Comparison of ENCODE assay signal across 11 mouse cellular contexts in genomic region chr2:27681426-27681825, GRCm38 (mm10). TPM values are rescaled to one million over a fixed set of nuclear protein-coding genes. Genes with fewer than 3 reads are reported as not detected.
DNase-seq lines count a peak whose midpoint lies in the region; ATAC-seq lines count a peak whose summit lies in the region.
"Had no signal": no experiment of that assay in that cellular context is flagged by ENCODE, and none has a peak within 500 bp of the region (broad histone marks: within the 10 kb centered on the region; RNA-seq: fewer than 3 reads in every experiment).

No protein-coding gene starts in this region.

- no peak for ATAC-seq in hindbrain, embryonic 16.5 days
- no peak for ATAC-seq in midbrain, embryonic 12.5 days (ENCODE audit: low FRiP score, low read depth)
- no peak for ATAC-seq in midbrain, embryonic 15.5 days (replicated peaks)
- ATAC-seq in stomach, embryonic 15.5 days (ENCODE audit: insufficient read depth, low FRiP score, low read depth), result no peak
- ATAC-seq: Patski had no signal

- no peak overlapping the region for H3K4me2 ChIP-seq in hindbrain, embryonic 16.5 days (ENCODE audit: low read length)
- H3K4me2 ChIP-seq in midbrain, embryonic 12.5 days (replicated peaks), result no peak overlapping the region
- no peak overlapping the region for H3K4me2 ChIP-seq in midbrain, embryonic 15.5 days
- no peak overlapping the region for H3K4me2 ChIP-seq in stomach, embryonic 15.5 days

- H3K9me3 ChIP-seq in hindbrain, embryonic 10.5 days, result no peaks in the 10 kb centered on the region
- H3K9me3 ChIP-seq in hindbrain, embryonic 16.5 days (ENCODE audit: control insufficient read depth, low read length), result no peaks in the 10 kb centered on the region
- no peaks in the 10 kb centered on the region for H3K9me3 ChIP-seq in midbrain, embryonic 12.5 days
- H3K9me3 ChIP-seq in midbrain, embryonic 15.5 days, result no peaks in the 10 kb centered on the region
- no peaks in the 10 kb centered on the region for H3K9me3 ChIP-seq in stomach, embryonic 15.5 days

- peaks cover 85% of the 10 kb centered on the region for H3K4me1 ChIP-seq in hindbrain, embryonic 10.5 days (replicated peaks)
- H3K4me1 ChIP-seq in hindbrain, embryonic 16.5 days (ENCODE audit: control insufficient read depth, insufficient read depth, low read depth, low read length), result peaks cover 64% of the 10 kb centered on the region
- H3K4me1 ChIP-seq in midbrain, embryonic 12.5 days, result peaks cover 64% of the 10 kb centered on the region
- peaks cover 50% of the 10 kb centered on the region for H3K4me1 ChIP-seq in midbrain, embryonic 15.5 days
- peaks cover 73% of the 10 kb centered on the region for H3K4me1 ChIP-seq in stomach, embryonic 15.5 days

- intact Hi-C loops in left cerebral cortex, postnatal 36 days (cut with DNase I), result loop anchor here (5.0 kb wide), 1 partner anchor 84 kb away; no protein-coding TSS in a partner anchor

- 77% methylated on average over 4 of the region's 4 CpGs for WGBS in hindbrain, embryonic 10.5 days
- 73% methylated on average over 4 of the region's 4 CpGs for WGBS in hindbrain, embryonic 16.5 days
- WGBS in midbrain, embryonic 12.5 days, result 78% methylated on average over 4 of the region's 4 CpGs
- 84% methylated on average over 4 of the region's 4 CpGs for WGBS in midbrain, embryonic 15.5 days
- WGBS in stomach, embryonic 15.5 days, result 71% methylated on average over 4 of the region's 4 CpGs

- peak; percentile 2 for DNase-seq in cerebellum, adult 9-11 months
- DNase-seq in cerebellum, postnatal 4 days (ENCODE audit: low spot score in 2 of 2), result no peak
- DNase-seq in hindbrain, embryonic 10.5 days (ENCODE audit: low spot score), result no peak
- no peak for DNase-seq in left cerebral cortex, postnatal 36 days (ENCODE audit: low spot score in 2 of 2)
- DNase-seq: cerebellum, postnatal 14 days had no signal

- H3K36me3 ChIP-seq in hindbrain, embryonic 10.5 days, result no peaks in the 10 kb centered on the region
- no peaks in the 10 kb centered on the region for H3K36me3 ChIP-seq in hindbrain, embryonic 16.5 days (ENCODE audit: control insufficient read depth, insufficient read depth, low read length)
- no peaks in the 10 kb centered on the region for H3K36me3 ChIP-seq in midbrain, embryonic 12.5 days
- no peaks in the 10 kb centered on the region for H3K36me3 ChIP-seq in midbrain, embryonic 15.5 days (replicated peaks)
- no peaks in the 10 kb centered on the region for H3K36me3 ChIP-seq in stomach, embryonic 15.5 days

- no peak overlapping the region for H3K9ac ChIP-seq in hindbrain, embryonic 16.5 days (ENCODE audit: low read depth, low read length)
- no peak overlapping the region for H3K9ac ChIP-seq in midbrain, embryonic 12.5 days (replicated peaks)
- H3K9ac ChIP-seq in midbrain, embryonic 15.5 days, result no peak overlapping the region
- no peak overlapping the region for H3K9ac ChIP-seq in stomach, embryonic 15.5 days

- no peaks in the 10 kb centered on the region; the same call in 1 of the 2 replicates for H3K27me3 ChIP-seq in hindbrain, embryonic 10.5 days (ENCODE audit: insufficient read depth, poor library complexity, severe bottlenecking)
- no peaks in the 10 kb centered on the region for H3K27me3 ChIP-seq in hindbrain, embryonic 16.5 days (replicated peaks; ENCODE audit: control insufficient read depth, insufficient read depth, low read length)
- H3K27me3 ChIP-seq in midbrain, embryonic 12.5 days, result 0 out of 2 replicates have a peak, but pooled peaks cover 15% of the 10 kb centered on the region
- no peaks in the 10 kb centered on the region for H3K27me3 ChIP-seq in midbrain, embryonic 15.5 days (replicated peaks)
- H3K27me3 ChIP-seq in stomach, embryonic 15.5 days (replicated peaks), result no peaks in the 10 kb centered on the region
- H3K27me3 ChIP-seq: Patski had no signal

- H3K27ac ChIP-seq in hindbrain, embryonic 10.5 days, result peak overlapping the region; percentile 64; the same call in 1 of the 2 replicates
- no peak overlapping the region for H3K27ac ChIP-seq in hindbrain, embryonic 16.5 days (ENCODE audit: low read depth, low read length)
- H3K27ac ChIP-seq in midbrain, embryonic 12.5 days (replicated peaks), result 0 out of 2 replicates have a peak overlapping the region, but pooled peaks have one; percentile 11
- H3K27ac ChIP-seq in midbrain, embryonic 15.5 days, result no peak overlapping the region
- peak overlapping the region; percentile 32; the same call in 1 of the 2 replicates for H3K27ac ChIP-seq in stomach, embryonic 15.5 days

- H3K4me3 ChIP-seq in hindbrain, embryonic 10.5 days, result no peak overlapping the region
- H3K4me3 ChIP-seq in hindbrain, embryonic 16.5 days (ENCODE audit: low read length), result no peak overlapping the region
- H3K4me3 ChIP-seq in midbrain, embryonic 12.5 days, result no peak overlapping the region
- H3K4me3 ChIP-seq in midbrain, embryonic 15.5 days, result no peak overlapping the region
- H3K4me3 ChIP-seq in stomach, embryonic 15.5 days (replicated peaks), result no peak overlapping the region
- H3K4me3 ChIP-seq: myocyte had no signal

RNA-seq across cellular contexts. Expression of gene Rxra, which starts 5.2 kb away (rescaled TPM):
- 10.0 and 10.3 TPM in 2 replicates for polyA plus RNA-seq in hindbrain, embryonic 10.5 days (2016; fragmentation: Nextera tagmentation; extraction: Ambion mirVana)
- polyA plus RNA-seq in hindbrain, embryonic 16.5 days (2015; fragmentation: Nextera tagmentation; extraction: Ambion mirVana), result 3.4 and 4.0 TPM in 2 replicates
- 8.3 and 9.5 TPM in 2 replicates for polyA plus RNA-seq in midbrain, embryonic 12.5 days (2016; fragmentation: Nextera tagmentation; extraction: Ambion mirVana)
- polyA plus RNA-seq in midbrain, embryonic 15.5 days (2015; fragmentation: Nextera tagmentation; extraction: Ambion mirVana), result 3.1 and 4.1 TPM in 2 replicates
- polyA plus RNA-seq in stomach, embryonic 15.5 days (2015; fragmentation: Nextera tagmentation; extraction: Ambion mirVana), result 12.4 and 13.0 TPM in 2 replicates
- 10 to 100 TPM; 19.7 to 25.6 TPM for total RNA-seq in left cerebral cortex, postnatal 36 days (2021)

Comparison
In these comparisons a context has a peak if more than half of its experiments do, and no peak if none do; other contexts are left out.
1. H3K27ac ChIP-seq: peak in hindbrain, embryonic 10.5 days (single experiment), midbrain, embryonic 12.5 days (single experiment) and stomach, embryonic 15.5 days (single experiment); none in hindbrain, embryonic 16.5 days (single experiment) and midbrain, embryonic 15.5 days (single experiment).